Mouse (Mus musculus) ES-E14 (cell line): ENCODE measurements at regions not wholly inside any gene's neighbourhood (a gene's known extent, or its start where the extent isn't known, plus 50 kb on each side); places are given as distances from the start of the nearest gene placed in this dataset.

Source experiments
- MAFK ChIP-seq: IDR thresholded peaks from 2 replicates; pipeline ENCODE4 v1.6.1; 2014; ENCODE audit warnings: mild to moderate bottlenecking, low read depth, low read length, inconsistent platforms; ENCODE audit not compliant: insufficient read depth
- ZC3H11A ChIP-seq: IDR thresholded peaks from 2 replicates; pipeline ENCODE4 v1.6.1; 2012; ENCODE audit warnings: low read depth, mild to moderate bottlenecking, inconsistent platforms, low read length, borderline replicate concordance
- ZNF384 ChIP-seq: IDR thresholded peaks from 2 replicates; pipeline ENCODE4 v1.6.1; 2012; ENCODE audit warnings: low read depth, low read length, inconsistent platforms

DNA sequence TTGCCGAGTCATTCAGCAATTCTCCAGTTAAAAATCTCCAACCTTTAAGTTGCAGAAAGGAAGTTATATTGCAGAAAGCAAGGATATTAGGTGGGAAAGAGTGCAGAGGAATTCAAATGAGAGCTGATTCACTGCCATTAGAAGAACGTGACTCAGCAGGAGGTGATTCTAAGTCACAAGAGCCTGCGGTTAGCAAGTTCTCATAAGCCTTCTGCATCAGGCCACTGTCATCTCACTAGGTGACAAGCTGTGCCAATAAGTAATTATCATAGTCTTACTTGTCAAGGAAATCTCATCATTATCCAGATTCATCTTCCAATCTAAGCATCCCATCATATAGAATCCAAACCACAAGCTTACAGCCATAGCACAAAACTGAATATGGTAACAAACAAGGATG, 552.7 kb upstream of the Gulo start:
- TF ChIP-seq ZNF384, result no peak
- TF ChIP-seq MAFK, result no peak
- TF ChIP-seq ZC3H11A, result no peak
